Mouse (Mus musculus) T-helper 1 cell (primary cell): ENCODE measurements around the gene Washc3.

Source experiments
- in situ Hi-C: fragments of 300-600 bp; cut with MboI, MseI; formaldehyde crosslinking; loops from one replicate; pipeline ENCODE4 v1.15.1; 2025; ENCODE audit warnings: high pct_unique_total_duplicates

The Washc3 gene

GRCm38 (mm10) chr10:88252121-88252862 is 51.4 kb downstream of the Washc3 start:
- in situ Hi-C loops: no loop called here

- in situ Hi-C loops: no loop called here
Observed at GRCm38 (mm10) chr10:88255556-88255955, 54.7 kb downstream of the Washc3 start.

DNA sequence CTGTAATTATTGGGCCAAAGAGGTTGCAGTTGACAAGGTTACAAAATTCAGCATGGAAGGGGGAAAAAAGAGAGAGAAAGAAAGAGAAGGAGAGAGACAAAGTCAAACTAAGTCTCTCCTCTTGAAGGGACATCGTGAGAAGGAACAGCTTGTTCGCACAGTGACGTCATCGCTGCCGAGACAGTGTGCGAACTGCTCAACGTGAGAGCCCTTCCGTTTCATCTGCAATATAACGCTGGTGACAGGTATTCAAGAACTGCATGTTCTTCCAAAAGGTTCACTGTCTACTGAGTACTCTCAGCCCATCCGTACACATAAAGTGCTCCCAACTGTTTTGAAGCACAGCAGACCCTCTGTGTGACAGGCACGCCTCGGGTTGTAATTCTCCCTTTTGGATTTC is 59.4 kb downstream of the Washc3 start:
- in situ Hi-C loops: no loop called here

DNA sequence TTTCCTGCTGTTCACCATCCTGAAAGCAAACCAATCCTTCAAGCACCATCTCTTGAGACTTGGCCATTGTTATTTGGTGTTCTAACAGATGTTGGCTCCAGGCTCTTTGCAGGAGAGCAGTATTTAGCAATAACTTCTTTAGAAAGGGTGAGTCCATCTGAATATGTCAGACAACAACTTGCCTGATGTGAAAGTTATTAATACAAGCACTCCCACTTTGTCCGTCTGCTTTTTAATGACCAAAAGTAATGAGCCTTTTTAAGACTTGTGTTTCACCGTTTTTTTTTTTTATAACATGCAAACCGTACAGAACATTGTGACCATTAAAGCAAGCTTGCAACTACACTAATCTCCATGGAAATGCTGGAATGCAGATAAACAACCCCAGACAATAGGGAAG is 60.3 kb downstream of the Washc3 start:
- in situ Hi-C loops: no loop called here

DNA sequence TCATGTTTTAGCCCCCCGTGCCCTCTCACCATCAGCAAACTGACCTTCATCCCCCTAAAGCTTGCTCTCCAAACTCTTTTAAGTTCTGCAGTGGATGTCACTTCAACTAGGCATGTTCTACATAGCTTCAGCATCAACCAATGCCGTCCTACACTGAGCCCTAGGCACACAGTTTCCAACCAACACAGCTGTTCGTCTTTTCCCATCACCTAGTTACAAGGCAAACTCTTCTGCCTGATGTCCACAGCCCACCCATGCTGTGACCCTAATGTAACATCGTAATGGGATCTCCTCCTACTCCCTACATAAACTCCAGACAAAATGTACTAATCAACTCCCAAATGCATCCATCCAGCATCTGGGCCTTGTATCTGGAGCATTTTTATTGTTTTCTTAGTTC is 62.5 kb downstream of the Washc3 start:
- in situ Hi-C loops: no loop called here

DNA sequence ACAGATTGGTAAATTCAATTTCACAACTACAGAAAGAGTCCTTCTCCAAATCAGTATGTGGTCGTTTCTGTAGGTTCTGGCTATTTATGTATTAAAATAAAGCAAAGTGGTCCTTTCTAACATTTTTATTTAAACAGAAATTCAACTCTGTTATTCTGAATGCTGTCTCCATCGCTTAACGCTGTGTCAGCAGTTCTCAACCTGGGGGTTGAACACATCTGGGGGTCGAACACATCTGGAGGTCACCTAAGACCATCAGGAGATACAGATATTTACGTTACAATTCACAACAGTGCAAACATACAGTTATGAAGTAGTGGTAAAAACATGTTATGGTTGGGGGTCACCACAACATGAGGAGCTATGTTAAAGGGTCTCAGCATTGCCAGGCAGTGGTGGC is 73.2 kb downstream of the Washc3 start:
- in situ Hi-C loops: no loop called here

DNA sequence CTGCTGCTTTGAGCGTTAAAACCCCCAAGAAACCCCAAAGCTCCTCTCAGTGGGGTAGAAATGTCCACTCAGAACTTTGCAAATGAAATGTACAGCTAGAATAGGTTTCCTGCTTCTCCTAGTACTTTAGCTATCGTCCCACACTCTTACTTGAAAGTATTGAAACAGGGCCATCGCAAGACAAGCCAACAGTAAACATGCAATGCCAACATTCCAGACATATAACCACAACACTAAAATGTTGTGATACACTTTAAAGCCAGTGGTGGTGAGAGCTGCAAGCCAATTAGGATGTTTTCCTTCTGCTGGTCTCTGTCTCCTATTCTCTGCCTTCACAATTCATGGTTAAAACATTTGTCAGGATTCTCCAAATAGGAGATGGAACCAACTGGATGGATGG is 80.8 kb downstream of the Washc3 start:
- in situ Hi-C loops: no loop called here

GRCm38 (mm10) chr10:88284343-88284990 is 83.6 kb downstream of the Washc3 start:
- in situ Hi-C loops: no loop called here

DNA sequence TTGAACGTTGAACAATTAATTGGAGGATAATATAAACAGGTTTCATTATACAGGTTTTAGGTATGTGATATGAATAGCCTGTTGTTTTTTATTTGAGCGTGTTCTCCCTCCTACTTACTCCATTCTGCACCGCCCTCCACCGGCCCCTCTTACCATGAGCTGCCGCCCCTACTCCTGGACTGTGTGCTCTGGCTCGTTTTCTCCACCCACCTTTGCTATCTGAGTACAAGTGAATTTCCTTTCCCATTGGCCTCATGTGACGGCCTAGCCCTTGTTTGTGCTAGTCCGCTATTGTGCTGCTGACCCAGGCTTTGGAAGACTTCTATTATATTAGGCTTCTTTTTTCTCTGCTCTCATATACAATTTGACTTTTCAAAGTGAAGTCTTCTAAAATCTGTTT is 86.4 kb downstream of the Washc3 start:
- in situ Hi-C loops: no loop called here

GRCm38 (mm10) chr10:88288061-88288460 is 87.2 kb downstream of the Washc3 start:
- in situ Hi-C loops: no loop called here

DNA sequence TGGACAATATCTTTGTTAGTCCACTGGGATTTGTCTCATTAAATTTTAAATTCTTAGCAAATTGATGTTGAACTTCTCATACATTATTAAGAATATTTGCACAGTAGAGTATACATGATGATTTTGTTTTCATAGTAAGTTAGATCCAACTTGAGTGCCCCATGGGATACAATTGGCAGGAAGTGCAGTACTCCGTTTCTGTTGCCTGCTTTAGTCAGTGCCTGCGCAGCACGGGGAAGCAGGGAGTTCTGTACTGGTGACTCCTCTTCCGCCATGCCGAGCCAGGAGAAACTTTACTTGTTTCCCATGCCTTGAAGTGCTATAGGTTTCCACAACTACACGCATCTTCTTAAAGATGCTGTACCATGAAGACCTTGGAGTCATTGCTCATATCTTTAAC is 94.2 kb downstream of the Washc3 start:
- in situ Hi-C loops: no loop called here
